Mouse (Mus musculus) embryonic facial prominence, embryonic 11.5 days (tissue): Measurements from ENCODE around the gene Tmtc2. TPM values are rescaled to one million over a fixed set of nuclear protein-coding genes. Genes with fewer than 3 reads are reported as not detected.

Source experiments
- ATAC-seq: fragments of 200-750 bp; cut with Nextera tagmentation; replicated peaks from 2 replicates; pipeline ENCODE4 v1.8.0; 2017; ENCODE audit warnings: low read depth; ENCODE audit not compliant: insufficient number of reproducible peaks, low FRiP score, low TSS enrichment
- DNase-seq: peaks from one replicate; pipeline ENCODE4 v3.0.0-alpha.2; 2015; ENCODE audit warnings: low spot score
- H3K27ac ChIP-seq: fragments of 300-500 bp; sonication (generic); replicated peaks from 2 replicates; pipeline ENCODE4 v1.5.1; 2014; ENCODE audit warnings: mild to moderate bottlenecking, low read depth, low read length, control low read depth
- H3K27me3 ChIP-seq: fragments of 300-500 bp; sonication (generic); 2 replicates; pipeline ENCODE4 v1.6.1; 2014; ENCODE audit warnings: mild to moderate bottlenecking, low read length, moderate library complexity, mixed read lengths; ENCODE audit not compliant: control insufficient read depth, insufficient read depth
- H3K36me3 ChIP-seq: fragments of 300-500 bp; sonication (generic); replicated peaks from 2 replicates; pipeline ENCODE4 v1.6.1; 2014; ENCODE audit warnings: low read depth, mild to moderate bottlenecking, low read length, moderate library complexity, mixed read lengths; ENCODE audit not compliant: control insufficient read depth, insufficient read depth
- H3K4me1 ChIP-seq: fragments of 300-500 bp; sonication (generic); 2 replicates; pipeline ENCODE4 v1.6.1; 2014; ENCODE audit warnings: low read length, mixed read lengths; ENCODE audit not compliant: control insufficient read depth, insufficient read depth
- H3K4me2 ChIP-seq: fragments of 300-500 bp; sonication (generic); 2 replicates; pipeline ENCODE4 v1.6.1; 2014; ENCODE audit warnings: low read depth, mild to moderate bottlenecking, control low read depth, low read length, moderate library complexity
- H3K4me3 ChIP-seq: fragments of 300-500 bp; sonication (generic); 2 replicates; pipeline ENCODE4 v1.5.1; 2014; ENCODE audit warnings: low read depth, low read length, control low read depth
- H3K9ac ChIP-seq: fragments of 300-500 bp; sonication (generic); replicated peaks from 2 replicates; pipeline ENCODE4 v1.6.1; 2014; ENCODE audit warnings: mild to moderate bottlenecking, control low read depth, low read length
- H3K9me3 ChIP-seq: fragments of 300-500 bp; sonication (generic); replicated peaks from 2 replicates; pipeline ENCODE4 v1.6.1; 2016; ENCODE audit warnings: mild to moderate bottlenecking, low read length, inconsistent platforms, mixed read lengths; ENCODE audit not compliant: control insufficient read depth
- WGBS: fragments of 180-500 bp; shearing (Covaris S2); extraction: QIAGEN DNeasy Blood & Tissue Kit; methylation state at CpG from one replicate; pipeline ENCODE4 v1.1.7; 2014; 5-methylcytosine and 5-hydroxymethylcytosine counted together
- polyA plus RNA-seq: library from polyadenylated mRNA; unstranded; fragments of >200 nt; fragmentation: Nextera tagmentation; extraction: Ambion mirVana; gene quantifications from 2 replicates; pipeline ENCODE4 v1.2.1, GENCODE M21; 2014

Tmtc2 gene
- polyA plus RNA-seq, 1 experiment from 2014 or later, result 7.8 TPM

- Histone ChIP-seq H3K27me3 (no peaks in the 10 kb centered on the region), H3K4me2 (no peak overlapping the region), H3K9ac (no peak overlapping the region), H3K4me1 (no peaks in the 10 kb centered on the region), H3K9me3 (no peaks in the 10 kb centered on the region), H3K36me3 (no peaks in the 10 kb centered on the region), H3K27ac (no peak overlapping the region), H3K4me3 (no peak overlapping the region)
- 72% methylated on average over 3 of the region's 3 CpGs for WGBS
- ATAC-seq, result no peak
- no peak for DNase-seq
These were observed 129.9 kb downstream of the Tmtc2 start for GRCm38 (mm10) chr10:105444309-105444708.

GRCm38 (mm10) chr10:105434879-105435278 is 139.4 kb downstream of the Tmtc2 start:
- Histone ChIP-seq H3K9me3 (no peaks in the 10 kb centered on the region), H3K4me3 (no peak overlapping the region), H3K27me3 (no peaks in the 10 kb centered on the region), H3K4me1 (no peaks in the 10 kb centered on the region), H3K36me3 (no peaks in the 10 kb centered on the region), H3K9ac (no peak overlapping the region), H3K27ac (no peak overlapping the region), H3K4me2 (no peak overlapping the region)
- ATAC-seq (no peak), DNase-seq (no peak)
- WGBS, result 74% methylated on average over 5 of the region's 5 CpGs

GRCm38 (mm10) chr10:105430885-105431284 is 143.4 kb downstream of the Tmtc2 start:
- no peak overlapping the region for H3K4me2 ChIP-seq
- peak; percentile 45; the same call in 1 of the 2 replicates for ATAC-seq
- no peak overlapping the region for H3K27ac ChIP-seq
- 20% methylated on average over 3 of the region's 3 CpGs for WGBS
- H3K4me1 ChIP-seq, result no peaks in the 10 kb centered on the region; the same call in 1 of the 2 replicates
- no peaks in the 10 kb centered on the region for H3K9me3 ChIP-seq
- no peaks in the 10 kb centered on the region for H3K27me3 ChIP-seq
- peak; percentile 80 for DNase-seq
- H3K36me3 ChIP-seq, result no peaks in the 10 kb centered on the region
- H3K4me3 ChIP-seq, result no peak overlapping the region
- no peak overlapping the region for H3K9ac ChIP-seq

GRCm38 (mm10) chr10:105430232-105430631 is 144.0 kb downstream of the Tmtc2 start:
- H3K36me3 ChIP-seq, result no peaks in the 10 kb centered on the region
- WGBS, result 27% methylated on average over 5 of the region's 5 CpGs
- H3K27ac ChIP-seq, result no peak overlapping the region
- H3K9me3 ChIP-seq, result no peaks in the 10 kb centered on the region
- no peak overlapping the region for H3K9ac ChIP-seq
- H3K4me3 ChIP-seq, result no peak overlapping the region
- H3K4me2 ChIP-seq, result no peak overlapping the region
- DNase-seq (no peak), ATAC-seq (no peak)
- H3K4me1 ChIP-seq, result no peaks in the 10 kb centered on the region; the same call in 1 of the 2 replicates
- no peaks in the 10 kb centered on the region for H3K27me3 ChIP-seq

GRCm38 (mm10) chr10:105428080-105428479 is 146.2 kb downstream of the Tmtc2 start:
- WGBS, result 54% methylated on average over 5 of the region's 5 CpGs
- no peaks in the 10 kb centered on the region for H3K27me3 ChIP-seq
- ATAC-seq (no peak), DNase-seq (peak; percentile 8)
- H3K36me3 ChIP-seq, result no peaks in the 10 kb centered on the region
- no peak overlapping the region for H3K27ac ChIP-seq
- H3K4me2 ChIP-seq, result no peak overlapping the region
- H3K4me3 ChIP-seq, result no peak overlapping the region
- H3K4me1 ChIP-seq, result no peaks in the 10 kb centered on the region; the same call in 1 of the 2 replicates
- H3K9ac ChIP-seq, result no peak overlapping the region
- no peaks in the 10 kb centered on the region for H3K9me3 ChIP-seq

GRCm38 (mm10) chr10:105427625-105428024 is 146.6 kb downstream of the Tmtc2 start:
- H3K4me1 ChIP-seq, result no peaks in the 10 kb centered on the region; the same call in 1 of the 2 replicates
- H3K4me2 ChIP-seq, result no peak overlapping the region
- no peaks in the 10 kb centered on the region for H3K9me3 ChIP-seq
- ATAC-seq, result no peak
- peak; percentile 19 for DNase-seq
- H3K4me3 ChIP-seq, result no peak overlapping the region
- H3K9ac ChIP-seq, result no peak overlapping the region
- no peaks in the 10 kb centered on the region for H3K27me3 ChIP-seq
- 62% methylated on average over 7 of the region's 7 CpGs for WGBS
- no peaks in the 10 kb centered on the region for H3K36me3 ChIP-seq
- H3K27ac ChIP-seq, result no peak overlapping the region

GRCm38 (mm10) chr10:105425052-105425451 is 149.2 kb downstream of the Tmtc2 start:
- WGBS, result 73% methylated on average over 1 of the region's 1 CpGs
- Histone ChIP-seq H3K27me3 (no peaks in the 10 kb centered on the region), H3K4me1 (no peaks in the 10 kb centered on the region; the same call in 1 of the 2 replicates), H3K9ac (no peak overlapping the region), H3K36me3 (no peaks in the 10 kb centered on the region), H3K27ac (no peak overlapping the region), H3K4me3 (no peak overlapping the region), H3K4me2 (no peak overlapping the region), H3K9me3 (no peaks in the 10 kb centered on the region)
- no peak for DNase-seq
- ATAC-seq, result no peak

GRCm38 (mm10) chr10:105423187-105423586 is 151.1 kb downstream of the Tmtc2 start:
- Histone ChIP-seq H3K27ac (no peak overlapping the region), H3K9me3 (no peaks in the 10 kb centered on the region), H3K9ac (no peak overlapping the region), H3K4me2 (no peak overlapping the region), H3K27me3 (no peaks in the 10 kb centered on the region), H3K36me3 (no peaks in the 10 kb centered on the region), H3K4me1 (no peaks in the 10 kb centered on the region; the same call in 1 of the 2 replicates), H3K4me3 (no peak overlapping the region)
- ATAC-seq, result no peak
- no peak for DNase-seq
- WGBS, result 63% methylated on average over 3 of the region's 3 CpGs
